20 mouse cellular contexts compared by ENCODE assay signal in the genomic region with DNA sequence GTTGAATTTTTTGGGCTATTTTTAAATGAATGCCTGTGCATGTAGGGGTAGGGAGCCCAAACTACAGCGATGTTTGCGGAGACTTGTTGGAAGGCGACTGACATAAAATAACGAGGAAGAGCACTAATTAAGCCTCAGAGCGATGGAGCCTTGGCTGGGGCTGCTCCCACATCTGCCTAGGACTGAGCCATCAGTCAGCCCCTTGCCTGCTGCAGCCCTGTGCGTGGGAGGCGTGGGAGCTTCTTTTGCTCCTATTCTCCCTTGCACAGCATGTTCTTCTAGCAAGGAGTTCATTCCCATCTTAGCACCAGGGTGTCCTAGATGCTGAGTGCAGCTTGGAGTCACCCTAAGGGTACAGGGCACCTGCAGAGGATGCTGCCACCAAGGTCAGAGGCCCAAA. TPM values are rescaled to one million over a fixed set of nuclear protein-coding genes. Genes with fewer than 3 reads are reported as not detected.
DNase-seq lines count a peak whose midpoint lies in the region; ATAC-seq lines count a peak whose summit lies in the region.
"Had no signal": no experiment of that assay in that cellular context is flagged by ENCODE, and none has a peak within 500 bp of the region (broad histone marks: within the 10 kb centered on the region; RNA-seq: fewer than 3 reads in every experiment).

No protein-coding gene starts in this region.

- no peak overlapping the region for H3K4me2 ChIP-seq in kidney, embryonic 14.5 days (replicated peaks; ENCODE audit: low read depth, low read length)
- H3K4me2 ChIP-seq: forebrain, embryonic 12.5 days; neural tube, embryonic 15.5 days; stomach, embryonic 15.5 days had no signal

- no peaks in the 10 kb centered on the region for H3K36me3 ChIP-seq in kidney, embryonic 14.5 days (ENCODE audit: control insufficient read depth, insufficient read depth, low read length)
- H3K36me3 ChIP-seq: forebrain, embryonic 12.5 days; hindbrain, embryonic 10.5 days; midbrain, embryonic 10.5 days; neural tube, embryonic 15.5 days; stomach, embryonic 15.5 days had no signal

- H3K9ac ChIP-seq in kidney, embryonic 14.5 days (ENCODE audit: low read depth, low read length), result no peak overlapping the region
- H3K9ac ChIP-seq: forebrain, embryonic 12.5 days; neural tube, embryonic 15.5 days; stomach, embryonic 15.5 days had no signal

- no peak overlapping the region for H3K4me3 ChIP-seq in kidney, embryonic 14.5 days (ENCODE audit: low read length)
- H3K4me3 ChIP-seq: forebrain, embryonic 12.5 days; hindbrain, embryonic 10.5 days; midbrain, embryonic 10.5 days; neural tube, embryonic 15.5 days; stomach, embryonic 15.5 days had no signal

- H3K27me3 ChIP-seq in kidney, embryonic 14.5 days (ENCODE audit: control insufficient read depth, insufficient read depth, low read length), result no peaks in the 10 kb centered on the region
- H3K27me3 ChIP-seq: forebrain, embryonic 12.5 days; neural tube, embryonic 15.5 days; stomach, embryonic 15.5 days had no signal

- intact Hi-C loops in left cerebral cortex, postnatal 25 days (cut with DNase I), result loop anchor here (1.0 to 2.0 kb wide), 4 partner anchors 26 to 55 kb away; no protein-coding TSS in a partner anchor
- intact Hi-C loops in heart, postnatal 14 days (cut with DNase I), result no loop called here

- ATAC-seq in kidney, embryonic 14.5 days (ENCODE audit: low FRiP score, low TSS enrichment), result no peak; the same call in 1 of the 2 replicates
- no peak for ATAC-seq in megakaryocyte progenitor cell, adult 5-6 weeks (replicated peaks; ENCODE audit: poor library complexity)
- ATAC-seq: inflammation-experienced regulatory T-cells, adult 6 months had no signal

- H3K9me3 ChIP-seq in kidney, embryonic 14.5 days (ENCODE audit: control insufficient read depth, low read length), result no peaks in the 10 kb centered on the region; the same call in 1 of the 2 replicates
- H3K9me3 ChIP-seq: hindbrain, embryonic 10.5 days; neural tube, embryonic 15.5 days; stomach, embryonic 15.5 days had no signal

- no peak overlapping the region for H3K27ac ChIP-seq in kidney, embryonic 14.5 days (ENCODE audit: low read depth, low read length)
- H3K27ac ChIP-seq: forebrain, embryonic 12.5 days; hindbrain, embryonic 10.5 days; kidney, postnatal 0 days; midbrain, embryonic 10.5 days; neural tube, embryonic 15.5 days; stomach, embryonic 15.5 days had no signal

- H3K4me1 ChIP-seq in kidney, embryonic 14.5 days (ENCODE audit: control insufficient read depth, insufficient read depth, low read length), result no peaks in the 10 kb centered on the region
- H3K4me1 ChIP-seq: forebrain, embryonic 12.5 days; hindbrain, embryonic 10.5 days; midbrain, embryonic 10.5 days; neural tube, embryonic 15.5 days; stomach, embryonic 15.5 days had no signal

- DNase-seq in kidney, postnatal 10 days, result peak; percentile 68
- DNase-seq in ovary, postnatal 36 days (ENCODE audit: low spot score), result peak; percentile 21
- no peak for DNase-seq in ovary, adult 18-20 months (ENCODE audit: low spot score)
- peak; percentile 71 to 88 for DNase-seq in left cerebral cortex, postnatal 25 days (ENCODE audit: low spot score in 2 of 2)
- peak; percentile 88 for DNase-seq in testis, postnatal 10 days (ENCODE audit: low spot score)
- DNase-seq in heart, postnatal 14 days, result no peak
- DNase-seq: adrenal gland, adult 2 months; cerebellum, adult 11 months; cerebellum, postnatal 25 days; lung, adult 18-20 months; thymus, postnatal 14 days had no signal

- 51% methylated on average over 7 of the region's 7 CpGs for WGBS in kidney, embryonic 14.5 days

RNA-seq across cellular contexts. Expression of gene Ankrd33b, which starts 25.2 kb away (rescaled TPM):
- polyA plus RNA-seq in kidney, embryonic 14.5 days (2014; fragmentation: Nextera tagmentation; extraction: Ambion mirVana), result 2.1 and 3.7 TPM in 2 replicates
- 10 to 100 TPM; 56.1 to 61.6 TPM for total RNA-seq in left cerebral cortex, postnatal 25 days (2021)
- total RNA-seq in megakaryocyte progenitor cell, adult 5-6 weeks (2015), result 0.20 and 0.79 TPM in 2 replicates
- total RNA-seq in megakaryocyte progenitor cell, adult 5-6 weeks (2017), result 0.29 and 0.61 TPM in 2 replicates
- 10 to 100 TPM; 21.8 TPM for total RNA-seq in heart, postnatal 14 days (2021)
- polyA plus RNA-seq: inflammation-experienced regulatory T-cells, adult 6 months had no signal

Comparison
In these comparisons a context has a peak if more than half of its experiments do, and no peak if none do; other contexts are left out.
1. DNase-seq: peak in kidney, postnatal 10 days (single experiment), ovary, postnatal 36 days (single experiment), left cerebral cortex, postnatal 25 days (2 of 2) and testis, postnatal 10 days (single experiment); none in ovary, adult 18-20 months (single experiment) and heart, postnatal 14 days (0 of 2).
2. RNA of gene Ankrd33b, which starts 25.2 kb away (total RNA-seq): 56.1 to 61.6 TPM in left cerebral cortex, postnatal 25 days and 21.8 TPM in heart, postnatal 14 days; 0.20 to 0.79 TPM in megakaryocyte progenitor cell, adult 5-6 weeks; every median in the first group is over 10 times any median in the second.